Mouse (Mus musculus) limb, embryonic 15.5 days (tissue): ENCODE data around the gene Nudt2. TPM values are rescaled to one million over a fixed set of nuclear protein-coding genes. Genes with fewer than 3 reads are reported as not detected.
A peak's percentile ranks its signal among the peaks of the same experiment; 100 is the strongest.
"Not testable (repeated sequence)": the region's sequence is repeated elsewhere in the genome, so short reads cannot be mapped to it uniquely, and the experiment has no call there.

Source experiments
- ATAC-seq: fragments of 200-750 bp; cut with Nextera tagmentation; 2 replicates; pipeline ENCODE4 v1.8.0; 2017; ENCODE audit warnings: low read depth, moderate TSS enrichment; ENCODE audit not compliant: insufficient number of reproducible peaks, low FRiP score, low TSS enrichment
- H3K27ac ChIP-seq: fragments of 300-500 bp; sonication (generic); 2 replicates; pipeline ENCODE4 v1.5.1; 2015; ENCODE audit warnings: moderate library complexity, mild to moderate bottlenecking, inconsistent platforms
- H3K27me3 ChIP-seq: fragments of 300-500 bp; sonication (generic); 2 replicates; pipeline ENCODE4 v1.6.1; 2015; ENCODE audit warnings: inconsistent platforms
- H3K36me3 ChIP-seq: fragments of 300-500 bp; sonication (generic); 2 replicates; pipeline ENCODE4 v1.6.1; 2015; ENCODE audit warnings: inconsistent platforms
- H3K4me1 ChIP-seq: fragments of 300-500 bp; sonication (generic); 2 replicates; pipeline ENCODE4 v1.6.1; 2015; ENCODE audit warnings: inconsistent platforms
- H3K4me2 ChIP-seq: fragments of 300-500 bp; sonication (generic); 2 replicates; pipeline ENCODE4 v1.6.1; 2015; ENCODE audit warnings: mild to moderate bottlenecking, inconsistent platforms
- H3K4me3 ChIP-seq: fragments of 300-500 bp; sonication (generic); 2 replicates; pipeline ENCODE4 v1.5.1; 2015; ENCODE audit warnings: mild to moderate bottlenecking, inconsistent platforms
- H3K9ac ChIP-seq: fragments of 300-500 bp; sonication (generic); 2 replicates; pipeline ENCODE4 v1.6.1; 2015; ENCODE audit warnings: inconsistent platforms
- H3K9me3 ChIP-seq: fragments of 300-500 bp; sonication (generic); 2 replicates; pipeline ENCODE4 v1.6.1; 2016; ENCODE audit warnings: inconsistent platforms
- WGBS: fragments of 180-500 bp; shearing (Covaris S2); methylation state at CpG from one replicate; pipeline ENCODE4 v1.1.7; 2015; 5-methylcytosine and 5-hydroxymethylcytosine counted together
- polyA plus RNA-seq: library from polyadenylated mRNA; unstranded; fragments of >200 nt; fragmentation: Nextera tagmentation; extraction: Ambion mirVana; gene quantifications from 2 replicates; pipeline ENCODE4 v1.2.1, GENCODE M21; 2015

Nudt2 gene
- polyA plus RNA-seq = 45.5 and 46.4 TPM in 2 replicates

- no peaks in the 10 kb centered on the region for H3K9me3 ChIP-seq
- under 1% methylated on average over 70 of the region's 70 CpGs for WGBS
- peak within 1 kb of the TSS; percentile 56 for H3K4me2 ChIP-seq
- no peaks in the 10 kb centered on the region for H3K27me3 ChIP-seq
- H3K4me1 ChIP-seq = peaks cover 6% of the 10 kb centered on the region
- peak within 1 kb of the TSS; percentile 67 for H3K9ac ChIP-seq
- peak; percentile 99 for ATAC-seq
- H3K36me3 ChIP-seq = 0 out of 2 replicates have a peak, but pooled peaks cover 2% of the 10 kb centered on the region
- H3K27ac ChIP-seq = peak within 1 kb of the TSS; percentile 62
- peak within 1 kb of the TSS; percentile 62 for H3K4me3 ChIP-seq
These were observed at the start of gene Nudt2, which contains the start of gene Kif24 for GRCm38 (mm10) chr4:41464345-41465286. Gene Nudt2, plus strand, starts transcription at chr4:41465151. Gene Kif24, minus strand, starts transcription at chr4:41464887.

GRCm38 (mm10) chr4:41416966-41417365 is 48.0 kb upstream of the Nudt2 start:
- Histone ChIP-seq H3K36me3 (no peaks in the 10 kb centered on the region), H3K9ac (no peak overlapping the region), H3K4me1 (no peaks in the 10 kb centered on the region), H3K4me3 (no peak overlapping the region), H3K27me3 (no peaks in the 10 kb centered on the region), H3K4me2 (no peak overlapping the region), H3K27ac (no peak overlapping the region), H3K9me3 (no peaks in the 10 kb centered on the region)
- no peak for ATAC-seq

- WGBS = 86% methylated on average over 5 of the region's 5 CpGs
- no peak for ATAC-seq
These were observed 26.0 kb upstream of the Nudt2 start for GRCm38 (mm10) chr4:41438931-41439330.

GRCm38 (mm10) chr4:41442790-41443302 is 22.1 kb upstream of the Nudt2 start:
- Histone ChIP-seq H3K27me3 (no peaks in the 10 kb centered on the region), H3K4me3 (no peak overlapping the region), H3K27ac (no peak overlapping the region), H3K9me3 (no peaks in the 10 kb centered on the region), H3K4me1 (no peaks in the 10 kb centered on the region), H3K36me3 (no peaks in the 10 kb centered on the region), H3K4me2 (no peak overlapping the region), H3K9ac (no peak overlapping the region)
- WGBS = 47% methylated on average over 4 of the region's 4 CpGs
- ATAC-seq = no peak

More at GRCm38 (mm10) chr4:41438931-41439330, 26.0 kb upstream of the Nudt2 start:
- H3K4me1 ChIP-seq = no peaks in the 10 kb centered on the region
- H3K9me3 ChIP-seq = no peaks in the 10 kb centered on the region
- no peak overlapping the region for H3K4me2 ChIP-seq
- no peaks in the 10 kb centered on the region for H3K36me3 ChIP-seq
- H3K9ac ChIP-seq = no peak overlapping the region
- H3K27me3 ChIP-seq = no peaks in the 10 kb centered on the region
- H3K4me3 ChIP-seq = no peak overlapping the region
- no peak overlapping the region for H3K27ac ChIP-seq

- Histone ChIP-seq H3K9me3 (no peaks in the 10 kb centered on the region), H3K4me3 (no peak overlapping the region), H3K4me2 (no peak overlapping the region), H3K4me1 (no peaks in the 10 kb centered on the region), H3K36me3 (no peaks in the 10 kb centered on the region), H3K27me3 (no peaks in the 10 kb centered on the region), H3K27ac (no peak overlapping the region), H3K9ac (no peak overlapping the region)
- WGBS = 88% methylated on average over 3 of the region's 3 CpGs
- no peak for ATAC-seq
These were observed 17.4 kb upstream of the Nudt2 start for GRCm38 (mm10) chr4:41447595-41447994.

GRCm38 (mm10) chr4:41460690-41461089 is 4.3 kb upstream of the Nudt2 start:
- WGBS = 97% methylated on average over 1 of the region's 1 CpGs
- no peak for ATAC-seq

GRCm38 (mm10) chr4:41463051-41463738 is 1.8 kb upstream of the Nudt2 start:
- H3K4me3 ChIP-seq, H3K9ac ChIP-seq, ATAC-seq, H3K36me3 ChIP-seq, H3K27ac ChIP-seq, H3K9me3 ChIP-seq, H3K27me3 ChIP-seq, H3K4me1 ChIP-seq: not testable (repeated sequence)
- H3K4me2 ChIP-seq = peak overlapping the region; percentile 51; the same call in 1 of the 2 replicates
- WGBS = 67% methylated on average over 3 of the region's 3 CpGs

More at GRCm38 (mm10) chr4:41460690-41461089, 4.3 kb upstream of the Nudt2 start:
- H3K4me3 ChIP-seq = no peak overlapping the region
- no peak overlapping the region for H3K9ac ChIP-seq
- H3K36me3 ChIP-seq = 0 out of 2 replicates have a peak, but pooled peaks cover 2% of the 10 kb centered on the region
- H3K27me3 ChIP-seq = no peaks in the 10 kb centered on the region
- 0 out of 2 replicates have a peak, but pooled peaks cover 2% of the 10 kb centered on the region for H3K4me1 ChIP-seq
- H3K9me3 ChIP-seq = no peaks in the 10 kb centered on the region
- no peak overlapping the region for H3K27ac ChIP-seq
- H3K4me2 ChIP-seq = no peak overlapping the region

- 0 out of 2 replicates have a peak overlapping the region, but pooled peaks have one; percentile 54 for H3K27ac ChIP-seq
- H3K4me3 ChIP-seq = peak overlapping the region; percentile 62
- no peaks in the 10 kb centered on the region for H3K27me3 ChIP-seq
- ATAC-seq = no peak
- 2% methylated on average over 17 of the region's 17 CpGs for WGBS
- H3K36me3 ChIP-seq = 0 out of 2 replicates have a peak, but pooled peaks cover 2% of the 10 kb centered on the region
- H3K4me1 ChIP-seq = peaks cover 9% of the 10 kb centered on the region
- H3K4me2 ChIP-seq = peak overlapping the region; percentile 56
- peak overlapping the region; percentile 67 for H3K9ac ChIP-seq
- no peaks in the 10 kb centered on the region for H3K9me3 ChIP-seq
These were observed 325 bp downstream of the Nudt2 start for GRCm38 (mm10) chr4:41465287-41465665.

- H3K9me3 ChIP-seq = no peaks in the 10 kb centered on the region
- no peaks in the 10 kb centered on the region for H3K27me3 ChIP-seq
- 54% methylated on average over 17 of the region's 17 CpGs for WGBS
- H3K4me2 ChIP-seq = no peak overlapping the region
- H3K4me3 ChIP-seq = no peak overlapping the region
- ATAC-seq = no peak
- no peak overlapping the region for H3K9ac ChIP-seq
- H3K27ac ChIP-seq = no peak overlapping the region
- peaks cover 19% of the 10 kb centered on the region for H3K4me1 ChIP-seq
- H3K36me3 ChIP-seq = no peaks in the 10 kb centered on the region
These were observed 3.6 kb downstream of the Nudt2 start for GRCm38 (mm10) chr4:41468396-41469080.

- no peaks in the 10 kb centered on the region for H3K9me3 ChIP-seq
- no peak overlapping the region for H3K4me2 ChIP-seq
- no peaks in the 10 kb centered on the region for H3K36me3 ChIP-seq
- H3K27ac ChIP-seq = no peak overlapping the region
- H3K9ac ChIP-seq = no peak overlapping the region
- no peak overlapping the region for H3K4me3 ChIP-seq
- H3K4me1 ChIP-seq = peaks cover 16% of the 10 kb centered on the region
- ATAC-seq = no peak
- no peaks in the 10 kb centered on the region for H3K27me3 ChIP-seq
- 33% methylated on average over 10 of the region's 10 CpGs for WGBS
These were observed 4.2 kb downstream of the Nudt2 start for GRCm38 (mm10) chr4:41469199-41469598.

- no peak overlapping the region for H3K27ac ChIP-seq
- WGBS = 55% methylated on average over 7 of the region's 7 CpGs
- H3K27me3 ChIP-seq = no peaks in the 10 kb centered on the region
- no peak overlapping the region for H3K4me2 ChIP-seq
- no peak overlapping the region for H3K9ac ChIP-seq
- no peaks in the 10 kb centered on the region for H3K9me3 ChIP-seq
- H3K4me1 ChIP-seq = peaks cover 16% of the 10 kb centered on the region
- H3K4me3 ChIP-seq = no peak overlapping the region
- no peaks in the 10 kb centered on the region for H3K36me3 ChIP-seq
- no peak for ATAC-seq
These were observed 5.2 kb downstream of the Nudt2 start for GRCm38 (mm10) chr4:41470051-41470683.
